Mouse (Mus musculus) midbrain, postnatal 0 days (tissue): ENCODE results near the gene Pcx. TPM values are rescaled to one million over a fixed set of nuclear protein-coding genes. Genes with fewer than 3 reads are reported as not detected.

Experiments used
- ATAC-seq: fragments of 200-750 bp; cut with Nextera tagmentation; 2 replicates; pipeline ENCODE4 v1.8.0; 2017; ENCODE audit warnings: moderate number of reproducible peaks, mild to moderate bottlenecking, moderate TSS enrichment, moderate library complexity; ENCODE audit not compliant: low FRiP score
- DNase-seq: peaks from one replicate; pipeline ENCODE4 v3.0.0-alpha.2; 2015; ENCODE audit warnings: low spot score
- H3K27ac ChIP-seq: fragments of 300-500 bp; sonication (generic); 2 replicates; pipeline ENCODE4 v1.5.1; 2014; ENCODE audit warnings: low read depth, mild to moderate bottlenecking, low read length, mixed read lengths
- H3K27me3 ChIP-seq: fragments of 300-500 bp; sonication (generic); 2 replicates; pipeline ENCODE4 v1.6.1; 2014; ENCODE audit warnings: low read length, control low read depth, mixed read lengths; ENCODE audit not compliant: insufficient read depth
- H3K36me3 ChIP-seq: fragments of 300-500 bp; sonication (generic); 2 replicates; pipeline ENCODE4 v1.6.1; 2014; ENCODE audit warnings: low read length, control low read depth, mixed read lengths; ENCODE audit not compliant: insufficient read depth
- H3K4me1 ChIP-seq: fragments of 300-500 bp; sonication (generic); 2 replicates; pipeline ENCODE4 v1.6.1; 2014; ENCODE audit warnings: mild to moderate bottlenecking, control low read depth, antibody characterized with exemption, low read length, mixed read lengths; ENCODE audit not compliant: insufficient read depth
- H3K4me2 ChIP-seq: fragments of 300-500 bp; sonication (generic); 2 replicates; pipeline ENCODE4 v1.6.1; 2014; ENCODE audit warnings: low read depth, mild to moderate bottlenecking, low read length, mixed read lengths; ENCODE audit not compliant: poor library complexity, severe bottlenecking
- H3K4me3 ChIP-seq: fragments of 300-500 bp; sonication (generic); 2 replicates; pipeline ENCODE4 v1.5.1; 2014; ENCODE audit warnings: low read depth, mild to moderate bottlenecking, low read length, moderate library complexity
- H3K9ac ChIP-seq: fragments of 300-500 bp; sonication (generic); replicated peaks from 2 replicates; pipeline ENCODE4 v1.6.1; 2014; ENCODE audit warnings: mild to moderate bottlenecking, low read length, moderate library complexity, mixed read lengths; ENCODE audit not compliant: poor library complexity, severe bottlenecking
- H3K9me3 ChIP-seq: fragments of 300-500 bp; sonication (generic); 2 replicates; pipeline ENCODE4 v1.6.1; 2016; ENCODE audit warnings: low read length, control low read depth
- CTCF ChIP-seq: IDR thresholded peaks from 2 replicates; pipeline ENCODE4 v1.5.1; 2016; ENCODE audit warnings: antibody characterized with exemption, mild to moderate bottlenecking
- WGBS: fragments of 180-500 bp; shearing (Covaris S2); extraction: QIAGEN DNeasy Blood & Tissue Kit; methylation state at CpG from one replicate; pipeline ENCODE4 v1.1.7; 2014; 5-methylcytosine and 5-hydroxymethylcytosine counted together
- polyA plus RNA-seq: library from polyadenylated mRNA; unstranded; fragments of >200 nt; fragmentation: Nextera tagmentation; extraction: Ambion mirVana; gene quantifications from 2 replicates; pipeline ENCODE4 v1.2.1, GENCODE M21; 2015
- total RNA-seq: library from RNA; depleted of rRNA; stranded (reverse); fragments of >200 nt; gene quantifications from 2 replicates; pipeline ENCODE4 v1.2.3, GENCODE M21; 2014

Gene Pcx
- total and polyA plus RNA-seq, 2 experiments from 2014 or later, result 32.0 to 57.8 TPM

DNA sequence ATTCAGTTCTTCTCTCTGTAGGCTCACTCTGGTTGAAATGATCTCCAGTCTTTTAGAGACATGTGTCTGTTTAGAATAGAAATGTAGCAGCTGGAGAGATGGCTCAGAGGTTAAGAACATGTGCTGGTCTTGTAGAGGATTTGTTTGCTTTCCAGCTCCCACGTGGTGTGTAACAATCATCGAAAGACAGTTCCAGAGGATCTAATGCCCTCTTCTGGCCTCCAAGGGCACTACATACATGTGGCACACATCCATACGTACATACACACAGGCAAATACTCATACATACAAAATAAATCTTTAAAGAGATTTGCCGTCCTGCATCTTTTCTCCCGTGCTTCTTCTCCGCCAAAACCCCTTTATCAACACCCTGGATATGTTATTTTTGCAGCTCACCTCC lies 30.0 kb downstream of the Pcx start:
- Histone ChIP-seq H3K4me2 (no peak overlapping the region), H3K4me1 (no peaks in the 10 kb centered on the region), H3K9me3 (no peaks in the 10 kb centered on the region), H3K27ac (no peak overlapping the region), H3K9ac (no peak overlapping the region), H3K4me3 (no peak overlapping the region), H3K27me3 (no peaks in the 10 kb centered on the region), H3K36me3 (no peaks in the 10 kb centered on the region)
- no peak for DNase-seq
- WGBS, result 88% methylated on average over 6 of the region's 6 CpGs
- TF ChIP-seq CTCF, result no peak; the same call in 1 of the 2 replicates
- ATAC-seq, result no peak

GRCm38 (mm10) chr19:4540992-4541391 lies 30.7 kb downstream of the Pcx start:
- DNase-seq, result no peak
- TF ChIP-seq CTCF, result no peak
- Histone ChIP-seq H3K36me3 (no peaks in the 10 kb centered on the region), H3K9ac (no peak overlapping the region), H3K4me1 (no peaks in the 10 kb centered on the region), H3K4me2 (no peak overlapping the region), H3K27me3 (no peaks in the 10 kb centered on the region), H3K27ac (no peak overlapping the region), H3K4me3 (no peak overlapping the region), H3K9me3 (no peaks in the 10 kb centered on the region)
- ATAC-seq, result no peak
- 76% methylated on average over 3 of the region's 3 CpGs for WGBS

DNA sequence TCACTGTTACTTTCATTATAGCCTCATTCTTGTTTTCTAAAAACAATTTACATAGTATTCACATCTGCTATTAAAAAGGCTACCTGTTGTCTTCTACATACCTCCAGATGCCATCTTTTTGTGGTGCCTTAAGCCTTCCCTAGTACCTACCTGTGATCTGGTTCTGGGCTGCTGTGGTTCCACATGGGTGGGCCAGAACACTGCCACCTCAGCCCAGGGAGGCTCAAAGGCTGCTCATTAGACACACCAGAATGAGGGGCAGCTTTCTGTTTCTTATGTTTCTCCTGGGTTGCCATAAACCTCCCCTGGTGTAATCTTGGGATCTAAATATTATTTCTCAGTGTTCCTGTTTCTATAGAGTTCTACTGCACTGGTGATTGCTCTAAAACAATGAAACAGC lies 31.8 kb downstream of the Pcx start:
- DNase-seq, result no peak
- ATAC-seq, result no peak
- Histone ChIP-seq H3K9me3 (no peaks in the 10 kb centered on the region), H3K9ac (no peak overlapping the region), H3K4me1 (no peaks in the 10 kb centered on the region), H3K4me2 (no peak overlapping the region), H3K27ac (no peak overlapping the region), H3K36me3 (no peaks in the 10 kb centered on the region), H3K27me3 (no peaks in the 10 kb centered on the region), H3K4me3 (no peak overlapping the region)
- TF ChIP-seq CTCF, result no peak

- H3K36me3 ChIP-seq, result no peaks in the 10 kb centered on the region
- DNase-seq (no peak), ATAC-seq (no peak)
- no peak overlapping the region for H3K27ac ChIP-seq
- no peak overlapping the region for H3K4me2 ChIP-seq
- H3K4me3 ChIP-seq, result no peak overlapping the region
- H3K4me1 ChIP-seq, result no peaks in the 10 kb centered on the region
- TF ChIP-seq CTCF, result no peak
- no peak overlapping the region for H3K9ac ChIP-seq
- no peaks in the 10 kb centered on the region for H3K9me3 ChIP-seq
- no peaks in the 10 kb centered on the region for H3K27me3 ChIP-seq
- WGBS, result 90% methylated on average over 4 of the region's 4 CpGs
Measured at GRCm38 (mm10) chr19:4545091-4545490, 34.8 kb downstream of the Pcx start.

DNA sequence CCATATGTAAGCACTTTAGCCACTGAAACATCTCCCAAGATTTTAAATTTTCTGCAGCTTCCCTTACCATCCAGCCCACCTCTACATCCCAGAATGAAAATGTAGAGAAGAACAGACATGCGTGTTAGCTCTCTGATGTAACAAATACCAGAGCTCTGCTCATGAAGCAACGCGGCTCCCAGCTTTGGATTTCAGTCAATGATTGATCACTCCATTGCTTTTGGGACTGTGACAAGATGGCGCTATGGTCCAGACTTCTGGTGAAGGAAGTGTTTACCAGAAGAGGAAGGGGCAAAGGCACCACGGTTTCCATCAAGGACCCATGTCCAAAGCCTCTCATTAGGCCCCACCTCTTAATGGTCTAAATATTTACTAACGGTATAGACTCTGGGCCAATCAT lies 35.6 kb downstream of the Pcx start:
- TF ChIP-seq CTCF, result no peak
- H3K27ac ChIP-seq, result no peak overlapping the region
- no peak overlapping the region for H3K4me3 ChIP-seq
- H3K27me3 ChIP-seq, result no peaks in the 10 kb centered on the region
- no peaks in the 10 kb centered on the region for H3K36me3 ChIP-seq
- no peak for ATAC-seq
- no peak for DNase-seq
- H3K9ac ChIP-seq, result no peak overlapping the region
- WGBS, result 95% methylated on average over 6 of the region's 6 CpGs
- H3K4me2 ChIP-seq, result no peak overlapping the region
- H3K4me1 ChIP-seq, result no peaks in the 10 kb centered on the region
- H3K9me3 ChIP-seq, result no peaks in the 10 kb centered on the region

- DNase-seq (no peak), ATAC-seq (no peak)
- no peak overlapping the region for H3K27ac ChIP-seq
- H3K9me3 ChIP-seq, result no peaks in the 10 kb centered on the region
- no peak overlapping the region for H3K4me2 ChIP-seq
- H3K4me1 ChIP-seq, result no peaks in the 10 kb centered on the region
- no peak overlapping the region for H3K4me3 ChIP-seq
- 85% methylated on average over 6 of the region's 6 CpGs for WGBS
- no peaks in the 10 kb centered on the region for H3K36me3 ChIP-seq
- H3K9ac ChIP-seq, result no peak overlapping the region
- H3K27me3 ChIP-seq, result no peaks in the 10 kb centered on the region
- TF ChIP-seq CTCF, result no peak
Measured at GRCm38 (mm10) chr19:4547801-4548200, 37.5 kb downstream of the Pcx start.
